Mouse (Mus musculus): Measurements from ENCODE around the gene Mkln1.

Gene Mkln1

DNA sequence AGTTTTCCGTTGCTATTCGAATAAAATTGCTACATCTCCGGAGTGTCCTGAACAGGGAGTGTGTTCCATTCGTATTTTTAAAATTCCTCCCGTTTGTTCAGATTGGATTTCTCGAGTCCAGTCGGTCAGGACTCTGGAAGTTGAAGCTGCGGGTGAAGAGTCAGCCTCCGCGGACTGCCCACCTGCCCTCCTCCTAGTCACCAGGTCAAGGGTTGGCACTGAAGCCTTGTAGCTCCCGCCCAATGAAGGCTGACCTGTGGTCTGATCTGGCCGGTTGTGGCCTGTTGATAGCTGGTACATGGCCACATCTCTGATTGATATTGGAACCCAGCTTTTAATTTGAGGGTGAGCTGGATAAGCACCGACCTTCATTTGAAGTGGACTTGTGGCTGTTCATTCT lies 1.0 kb downstream of the Mkln1 start:
- peak; percentile 76 for DNase-seq

DNA sequence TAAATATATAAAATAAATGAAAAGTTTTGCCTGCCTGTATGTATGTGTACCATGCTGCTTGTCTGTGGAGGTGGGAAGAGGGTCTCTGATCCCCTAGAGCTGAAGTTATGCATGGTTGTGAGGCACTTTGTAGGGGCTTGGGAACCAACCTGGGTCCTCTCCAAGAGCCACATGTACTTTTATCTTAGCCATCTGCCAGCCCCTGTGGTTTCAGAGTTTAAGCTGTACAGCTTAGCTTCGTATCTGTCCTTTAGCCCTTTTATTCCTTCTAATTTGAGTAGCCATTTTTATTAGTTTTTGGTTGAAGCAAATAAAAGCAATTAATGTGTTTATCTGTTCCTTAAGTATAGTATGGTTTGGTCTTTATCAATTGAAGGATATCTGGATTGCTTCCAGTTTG lies 12.5 kb downstream of the Mkln1 start:
- no peak for DNase-seq

DNA sequence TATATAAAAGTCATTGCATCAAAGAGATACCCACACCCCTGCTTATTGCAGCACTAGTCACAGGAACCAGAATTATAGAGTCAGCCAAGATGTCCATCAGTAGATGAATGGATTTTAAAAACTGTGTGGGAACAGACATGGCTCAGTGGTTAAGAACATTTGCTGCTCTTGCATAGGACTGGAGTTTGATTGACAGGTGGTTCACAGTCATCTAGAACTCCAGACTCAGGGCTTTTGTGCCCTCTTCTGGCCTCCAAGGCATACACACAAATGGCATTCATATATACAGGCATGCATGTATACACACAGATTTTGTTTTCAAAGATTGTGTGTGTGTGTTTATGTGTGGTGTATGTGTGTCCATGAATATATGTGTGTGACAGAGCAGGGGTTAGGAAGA lies 14.0 kb downstream of the Mkln1 start:
- no peak for DNase-seq

DNA sequence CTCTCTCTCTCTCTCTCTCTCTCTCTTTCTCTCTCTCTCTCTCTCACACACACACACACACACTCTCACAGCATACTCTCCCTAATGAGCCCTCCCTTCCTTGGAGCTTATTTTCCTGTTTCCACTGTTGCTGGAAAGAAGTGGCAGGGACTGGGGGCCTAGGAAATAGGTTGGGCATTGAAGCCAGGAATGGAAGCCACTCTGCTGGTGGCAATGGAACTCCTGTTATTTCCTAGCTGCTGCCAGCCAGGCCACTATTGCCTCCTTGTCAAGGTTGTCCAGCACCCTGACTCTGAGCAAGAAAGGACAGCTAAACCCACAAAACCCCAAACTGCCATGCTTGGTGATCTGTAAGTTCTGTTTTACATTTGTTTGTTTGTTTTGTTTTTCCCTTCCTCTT lies 15.0 kb downstream of the Mkln1 start:
- DNase-seq = no peak

DNA sequence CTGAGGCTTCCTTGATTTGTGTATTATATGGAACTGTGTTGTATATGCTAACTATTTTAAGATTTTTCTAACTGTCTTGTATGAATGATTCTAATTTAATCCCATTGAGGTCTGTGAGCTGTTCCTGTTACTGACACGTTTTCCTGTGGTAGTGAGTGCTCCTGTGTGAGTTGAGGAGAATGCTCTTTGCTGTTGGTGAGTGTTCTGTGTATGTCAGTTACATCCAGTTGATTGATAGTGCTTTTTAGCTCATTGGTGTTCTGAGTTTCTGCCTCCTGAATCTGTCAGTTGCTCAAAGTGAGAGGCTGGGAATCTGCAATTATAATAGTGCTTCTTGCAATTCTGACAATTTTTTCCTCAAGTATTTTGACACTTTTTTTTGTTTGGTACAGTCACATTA lies 15.8 kb downstream of the Mkln1 start:
- no peak for DNase-seq

DNA sequence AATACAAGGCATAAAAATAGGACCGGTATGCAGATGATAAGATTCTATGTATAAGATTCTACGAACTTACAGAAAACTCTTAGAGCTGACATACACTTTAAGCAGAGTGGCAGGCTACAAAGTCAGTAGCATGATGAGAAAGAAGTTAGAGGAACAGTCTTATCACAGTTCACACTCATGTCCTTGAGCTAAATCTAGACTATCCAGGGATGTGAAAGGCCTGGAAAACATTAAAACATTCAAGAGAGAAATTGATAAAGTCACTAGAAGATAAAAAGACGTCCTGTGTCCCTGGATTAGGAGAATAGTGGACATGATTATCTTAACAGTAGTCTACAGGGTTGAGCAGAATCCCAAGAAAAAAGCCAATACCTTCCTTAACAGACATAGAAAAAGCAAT lies 26.9 kb downstream of the Mkln1 start:
- DNase-seq = no peak

DNA sequence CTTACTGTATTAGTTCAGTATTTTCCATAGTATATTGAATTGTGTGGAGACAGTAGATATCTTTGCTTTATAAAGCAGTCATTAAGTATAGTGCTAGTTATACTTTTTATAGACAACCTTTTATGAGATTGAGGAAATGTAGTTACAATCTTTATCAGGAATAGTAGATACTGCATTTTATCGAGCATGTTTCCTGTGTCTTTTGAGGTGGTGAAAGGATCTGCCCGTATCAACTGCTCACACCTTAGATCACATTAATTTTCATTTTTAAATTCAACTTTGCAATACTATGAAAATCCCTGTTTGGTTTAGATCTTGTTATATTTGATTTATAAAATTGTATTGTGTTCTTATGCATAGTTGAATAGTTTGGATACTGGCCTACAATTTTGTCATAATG lies 38.7 kb downstream of the Mkln1 start:
- no peak for DNase-seq

DNA sequence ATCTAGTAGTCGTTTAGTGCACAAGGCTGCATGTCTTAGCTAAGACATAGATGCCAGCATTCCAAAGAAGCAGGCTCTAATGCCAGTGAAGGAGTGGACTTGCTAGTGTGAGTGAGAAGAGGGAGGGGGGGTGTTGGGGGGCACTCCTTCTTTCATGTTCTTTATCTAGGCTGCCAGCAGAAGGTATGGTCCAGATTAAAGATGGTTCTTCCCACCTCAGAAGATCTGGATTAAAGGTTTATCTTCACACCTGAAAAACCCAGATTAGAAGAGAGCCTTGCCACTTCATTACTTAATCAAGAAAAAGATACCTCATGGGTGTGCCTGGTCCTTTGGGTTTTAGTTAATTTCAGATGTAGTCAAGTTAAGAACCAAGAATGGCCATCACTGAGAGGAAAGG lies 46.7 kb downstream of the Mkln1 start:
- no peak for DNase-seq

DNA sequence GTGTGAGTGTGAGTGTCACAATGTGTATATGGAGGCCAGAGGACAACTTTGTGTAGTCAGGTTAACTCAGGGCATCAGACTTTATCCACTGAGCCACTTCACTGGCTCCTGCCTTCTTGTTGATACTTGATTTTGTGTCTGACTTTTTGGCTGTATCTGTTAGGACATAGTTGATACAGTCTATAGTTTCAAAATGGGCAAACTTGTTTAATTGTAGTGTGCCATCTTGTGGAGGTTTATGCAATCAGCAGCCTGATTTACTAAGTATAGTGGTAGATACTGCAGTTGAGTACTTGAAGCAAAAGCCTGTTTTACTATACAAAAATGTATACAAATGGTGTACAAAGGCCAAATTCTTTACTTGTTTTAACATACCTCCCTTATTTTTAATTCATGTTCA lies 55.2 kb downstream of the Mkln1 start:
- DNase-seq = peak; percentile 16

DNA sequence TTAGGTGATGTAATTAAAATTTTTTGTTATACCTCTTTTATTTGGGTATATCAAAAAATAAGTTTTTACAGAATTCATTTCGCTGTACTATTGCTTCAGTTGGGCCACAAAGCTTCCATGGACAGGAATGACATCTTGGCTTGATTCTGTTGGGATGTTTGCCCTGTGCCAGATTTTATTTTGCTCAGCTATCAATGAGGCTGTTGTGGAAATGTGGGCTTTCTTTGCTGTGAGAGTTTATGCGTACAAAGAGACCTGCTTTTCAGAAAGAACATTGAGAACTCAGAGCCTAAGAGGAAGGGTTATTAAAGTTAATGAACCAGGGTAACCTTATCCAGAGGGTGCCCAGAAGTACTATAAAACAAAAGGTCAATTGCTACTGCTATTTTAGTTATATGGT lies 56.8 kb downstream of the Mkln1 start:
- DNase-seq = no peak

DNA sequence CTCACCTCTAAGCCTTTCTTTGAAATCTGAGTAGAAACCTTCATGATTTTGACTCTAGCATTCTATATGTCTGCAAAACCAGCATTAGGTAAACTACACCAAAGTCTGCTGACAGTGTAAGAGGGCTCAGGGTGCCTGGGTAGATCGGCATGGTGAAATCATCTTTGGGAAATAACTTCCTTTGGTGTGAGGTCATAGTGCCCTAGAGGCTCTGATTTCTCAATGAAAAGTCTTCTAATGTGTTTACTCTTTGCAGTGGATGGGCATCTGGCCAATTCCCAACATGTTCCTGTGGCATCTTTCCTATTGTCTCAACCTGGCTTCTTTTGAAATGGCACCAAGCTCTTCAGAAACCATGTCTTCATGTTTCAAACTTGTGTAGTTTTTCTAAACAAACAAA lies 58.5 kb downstream of the Mkln1 start:
- no peak for DNase-seq

DNA sequence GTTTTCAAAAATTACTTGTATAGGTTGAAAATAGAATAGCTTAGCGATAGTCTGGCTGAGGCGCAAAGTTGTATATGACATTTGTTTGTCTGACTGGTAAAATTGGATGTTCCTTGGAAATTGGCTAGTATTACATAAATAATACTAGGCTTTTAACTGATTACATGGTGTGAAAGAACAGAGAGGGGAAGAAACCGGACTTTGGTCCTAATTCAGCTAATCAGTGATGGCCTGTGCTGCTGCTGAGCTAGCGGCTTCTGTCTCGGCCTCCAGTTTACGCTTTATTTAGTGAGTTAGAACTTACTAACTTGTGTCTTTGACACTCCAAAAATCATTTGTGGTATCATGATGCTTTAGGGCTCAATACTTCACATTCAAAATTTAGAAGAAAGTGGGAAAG lies 70.9 kb downstream of the Mkln1 start:
- no peak for DNase-seq

DNA sequence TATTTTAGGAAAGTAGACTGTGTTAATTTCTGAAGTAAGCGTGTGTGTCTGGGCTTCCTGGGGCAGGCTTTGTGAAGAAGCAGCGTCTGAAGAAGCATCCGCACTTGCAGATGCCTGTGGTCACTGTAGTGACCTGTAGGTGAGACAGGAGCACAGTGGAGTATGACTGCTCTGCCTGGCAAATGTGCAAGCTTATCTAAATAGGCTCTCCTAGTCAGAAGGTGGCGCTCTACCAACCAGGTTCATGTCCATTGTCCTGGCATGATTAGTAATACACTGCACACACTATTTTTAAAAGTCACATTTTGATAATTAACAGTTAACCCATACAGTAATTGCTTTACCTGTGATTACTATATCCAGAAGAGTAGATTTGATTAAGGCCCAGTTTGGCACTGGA lies 79.7 kb downstream of the Mkln1 start:
- DNase-seq = no peak

DNA sequence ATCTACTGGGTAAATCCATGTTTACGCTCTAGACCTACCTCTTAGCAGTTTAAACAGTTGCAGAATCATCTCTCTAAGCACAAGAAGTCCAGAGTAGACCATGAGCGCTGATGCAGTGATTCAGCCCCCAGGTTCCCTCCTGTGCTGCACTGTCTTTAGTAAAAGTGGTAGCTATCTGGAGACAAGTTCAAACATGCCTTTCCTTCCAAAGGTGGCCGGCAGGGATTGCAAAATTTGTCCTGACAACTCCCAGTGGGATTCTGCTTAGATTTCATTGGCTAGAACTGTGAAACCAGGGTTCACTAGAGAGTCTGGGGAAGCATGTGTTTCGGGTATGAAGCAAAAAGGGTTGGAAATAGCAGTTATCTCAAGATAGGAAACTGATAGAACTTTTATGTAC lies 81.5 kb downstream of the Mkln1 start:
- DNase-seq = no peak

DNA sequence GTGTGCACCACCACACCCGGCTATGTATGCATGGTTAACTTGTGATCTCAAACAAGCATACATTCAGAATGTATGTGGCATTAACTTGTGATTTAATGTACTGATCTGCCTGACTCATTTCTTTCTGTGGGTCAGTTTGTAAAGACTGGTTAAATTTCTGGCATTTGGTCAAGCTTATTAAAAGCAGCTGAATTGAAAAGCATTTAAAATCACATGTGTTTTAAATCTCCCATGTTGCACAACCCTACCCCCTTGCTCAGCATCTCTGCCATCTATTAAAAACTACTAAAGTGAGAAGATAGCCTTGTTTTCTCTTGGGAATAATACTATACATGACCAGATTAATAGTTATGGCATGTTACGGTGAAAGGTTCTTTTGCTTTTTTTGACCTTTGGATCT lies 88.1 kb downstream of the Mkln1 start:
- no peak for DNase-seq

DNA sequence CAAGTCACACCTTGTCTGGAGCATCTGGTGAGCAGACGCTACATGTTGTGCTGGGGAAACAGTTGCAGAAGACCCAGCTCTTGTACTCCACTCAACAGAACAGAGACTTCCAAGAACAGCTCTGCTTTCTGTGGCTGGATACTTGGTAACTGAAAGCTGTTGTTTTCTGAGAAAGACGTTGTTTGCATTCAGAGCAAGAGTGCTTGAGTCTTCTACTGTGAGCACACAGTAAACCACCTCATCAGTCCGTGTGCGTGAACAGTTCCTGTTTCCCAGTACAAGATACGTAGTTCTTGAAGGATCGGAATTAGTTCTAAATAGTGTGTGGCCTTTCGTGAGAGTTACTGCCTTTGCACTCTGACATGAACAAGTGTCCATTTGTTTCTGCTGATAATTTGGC lies 91.4 kb downstream of the Mkln1 start:
- no peak for DNase-seq

DNA sequence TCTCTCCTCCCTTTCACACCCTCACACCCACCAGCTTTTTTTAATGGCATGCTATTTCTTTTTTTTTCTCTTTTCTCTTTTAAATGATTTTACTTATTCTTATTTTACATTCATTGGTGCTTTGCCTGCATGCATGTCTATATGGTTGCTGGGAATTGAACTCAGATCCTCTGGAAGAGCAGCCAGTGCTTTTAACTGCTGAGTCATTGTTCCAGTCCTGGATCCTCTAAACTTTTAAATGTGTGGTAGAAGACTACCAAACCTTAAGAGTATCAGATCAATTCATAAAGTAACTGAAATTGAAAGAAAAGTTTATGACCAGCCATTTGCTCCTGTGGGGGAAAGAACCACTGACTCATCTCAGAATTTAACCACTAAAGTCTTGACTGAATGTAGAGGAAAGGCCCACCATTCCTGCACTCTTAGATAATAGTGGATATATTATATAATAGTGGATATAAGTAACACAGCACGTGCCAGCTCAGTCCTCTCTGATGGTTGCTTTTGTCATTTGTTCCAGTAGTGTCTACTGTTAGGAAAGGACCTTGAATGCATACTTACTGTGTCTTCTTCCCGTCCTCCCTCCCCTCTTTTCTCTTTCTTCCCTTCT lies 96.7 kb downstream of the Mkln1 start:
- no peak for DNase-seq

DNA sequence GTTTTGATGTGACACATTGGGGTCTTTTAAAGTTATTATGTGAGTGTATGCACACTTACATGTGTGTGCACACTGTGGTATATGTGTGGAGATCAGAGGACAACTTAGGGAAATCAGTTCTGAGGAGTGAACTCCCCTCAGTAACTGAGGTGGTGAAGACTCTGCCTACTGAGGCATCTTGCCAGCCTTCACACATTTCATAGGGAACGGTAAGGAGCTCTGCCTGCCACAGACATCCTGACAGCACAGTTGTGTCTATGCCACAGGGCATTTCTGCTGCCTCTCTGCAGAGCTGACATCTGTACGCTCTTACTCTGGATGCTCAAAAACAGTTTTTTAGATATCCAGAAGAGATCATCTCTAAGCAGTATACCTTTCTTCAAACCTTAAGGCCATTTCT lies 97.7 kb downstream of the Mkln1 start:
- DNase-seq = no peak

DNA sequence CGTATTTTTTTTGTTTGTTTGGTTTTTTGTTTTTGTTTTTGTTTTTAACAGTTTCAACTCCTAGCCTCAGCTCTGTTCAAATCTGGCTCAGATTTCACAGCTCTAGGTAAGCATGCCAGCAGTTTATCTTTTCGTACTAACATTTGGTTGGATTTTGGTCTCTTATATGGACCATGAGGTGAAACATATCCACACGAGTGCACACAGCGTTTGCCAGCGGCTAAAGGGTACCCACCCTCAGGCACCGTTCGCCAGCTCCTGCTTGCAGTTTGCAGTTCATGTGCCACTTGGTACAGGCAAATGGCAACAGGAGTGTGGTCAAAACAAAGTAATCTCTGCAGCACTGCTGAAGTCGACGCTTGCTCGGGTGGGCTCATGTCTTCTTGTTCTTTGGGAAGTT lies 101.3 kb downstream of the Mkln1 start:
- peak; percentile 29 for DNase-seq

DNA sequence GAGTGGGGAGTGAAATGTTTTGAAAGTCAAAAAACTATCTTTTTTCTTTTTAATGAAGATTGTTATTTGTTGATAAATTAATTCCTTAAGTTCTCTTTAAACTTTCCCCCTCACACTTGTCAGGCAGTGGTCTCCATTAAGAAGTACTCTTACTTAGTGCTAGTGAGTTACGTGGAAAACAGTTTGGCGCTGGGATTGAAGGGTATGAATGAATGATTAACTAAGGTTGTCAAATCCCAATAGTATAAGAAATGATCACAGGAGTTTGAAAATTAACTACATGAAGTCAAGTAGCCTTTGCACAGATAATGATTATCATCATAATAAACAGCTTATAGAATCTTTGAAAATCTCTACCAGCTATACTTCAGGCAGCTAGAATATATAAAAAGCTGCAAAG lies 101.7 kb downstream of the Mkln1 start:
- no peak for DNase-seq

DNA sequence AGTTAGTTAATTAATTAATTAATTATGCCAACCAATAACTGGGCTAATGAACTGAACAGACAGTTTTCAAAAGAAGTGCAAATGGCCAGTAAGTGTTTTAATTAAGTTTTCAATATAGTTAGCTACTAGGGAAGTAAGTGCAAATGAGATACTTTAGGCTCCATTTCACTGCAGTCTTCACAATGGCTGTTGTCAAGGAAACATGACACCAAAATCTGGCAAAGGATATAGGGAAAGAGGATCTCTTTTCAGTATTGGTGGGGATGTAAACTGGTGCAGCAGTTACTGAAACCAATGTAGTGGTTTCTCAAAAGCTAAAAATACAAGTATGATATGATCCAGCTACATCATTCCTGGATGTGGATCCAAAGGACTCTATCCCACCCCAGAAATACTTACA lies 102.2 kb downstream of the Mkln1 start:
- no peak for DNase-seq

DNA sequence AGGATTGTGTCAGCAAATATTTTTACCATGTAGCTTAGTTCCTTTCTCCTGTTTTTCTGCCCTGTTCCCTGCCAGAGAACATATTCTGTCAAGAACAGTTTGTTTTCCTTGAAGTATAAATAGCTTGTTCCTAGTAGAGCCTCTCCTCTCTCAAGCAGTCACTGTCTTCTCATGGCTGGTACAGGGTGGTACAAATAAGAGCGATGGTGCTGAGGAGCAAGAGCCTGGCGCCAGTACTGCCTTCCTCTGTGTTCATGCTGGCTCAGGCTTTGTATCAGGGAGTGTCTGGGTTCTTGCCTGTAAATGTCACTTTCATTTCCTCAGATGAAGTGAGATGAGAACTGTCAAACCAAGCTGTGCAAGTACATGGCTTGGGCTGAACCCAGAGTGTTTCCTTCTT lies 104.1 kb downstream of the Mkln1 start:
- DNase-seq = no peak

DNA sequence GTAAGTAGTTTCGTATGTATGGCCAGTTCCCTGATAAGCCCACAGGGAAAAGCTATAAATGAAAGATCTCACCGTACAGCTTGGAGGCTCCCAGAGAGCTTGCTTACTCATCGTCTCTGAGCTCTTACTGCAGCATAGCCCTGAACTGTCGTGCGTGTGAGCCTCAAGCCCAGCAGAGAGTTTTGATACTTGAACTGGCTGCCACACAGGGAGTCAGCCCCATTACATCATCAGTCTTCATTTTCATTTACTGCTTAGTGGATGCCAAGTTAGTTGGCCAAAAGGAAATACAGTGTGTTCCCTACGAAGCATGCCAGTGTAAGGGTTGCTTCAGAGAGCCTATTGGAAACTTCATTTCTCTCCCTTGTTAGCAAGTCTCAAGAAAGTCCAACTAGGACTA lies 115.2 kb downstream of the Mkln1 start:
- DNase-seq = no peak

DNA sequence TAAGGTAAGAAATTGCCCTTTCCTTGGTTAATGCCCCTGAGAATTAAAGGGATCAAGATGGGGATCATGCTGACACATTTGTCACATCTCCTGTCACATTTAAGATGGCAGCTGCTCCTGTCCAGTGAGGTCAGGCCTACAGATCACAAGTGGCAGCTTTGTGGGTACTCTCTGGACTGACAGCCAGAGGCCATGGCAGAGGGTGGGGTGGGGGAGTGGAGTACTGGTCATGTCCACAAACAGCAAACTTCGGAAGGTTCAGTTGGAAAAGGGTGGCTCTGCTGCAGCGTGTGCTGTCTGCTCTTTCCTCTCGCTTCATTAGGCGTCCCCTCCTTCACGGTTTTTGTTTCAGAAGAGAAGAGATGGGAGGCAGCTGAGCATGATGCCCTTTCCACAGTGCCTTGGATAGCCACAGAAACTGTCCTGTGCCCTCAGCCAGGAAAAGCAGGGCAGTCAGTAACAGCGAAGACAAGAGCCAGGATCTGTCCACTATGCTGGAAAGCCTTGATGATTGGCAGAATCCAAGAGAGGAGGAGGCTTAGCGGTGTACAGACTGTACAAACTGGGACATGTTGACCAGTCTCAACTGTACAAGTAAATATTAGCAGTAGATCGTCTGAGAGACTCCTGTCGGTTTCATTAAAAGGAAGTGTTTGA lies 119.3 kb downstream of the Mkln1 start:
- DNase-seq = no peak

DNA sequence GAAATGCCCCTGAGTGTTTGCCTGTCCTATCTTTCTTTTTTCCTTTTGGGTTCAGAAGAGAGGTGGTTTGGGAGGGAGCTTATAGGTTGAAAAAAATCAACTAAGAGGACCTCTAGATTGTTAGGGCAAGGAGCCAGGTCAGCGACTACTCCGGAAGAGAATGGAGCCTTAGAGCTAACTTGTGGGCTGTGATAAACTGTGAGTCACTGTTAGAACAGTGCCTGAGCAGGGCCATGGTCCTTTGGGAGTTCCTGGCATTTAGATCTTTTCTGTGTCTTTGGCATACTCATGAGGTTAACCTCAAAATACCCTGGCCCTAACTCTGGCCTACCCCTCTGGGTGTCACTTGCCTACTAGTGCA lies 119.8 kb downstream of the Mkln1 start:
- no peak for DNase-seq

All from kidney, adult 18-20 months (tissue).